Mouse (Mus musculus) liver, adult 2 months (tissue): Measurements from ENCODE around the gene Tmem199.

Experiments
- CTCF ChIP-seq: fragments of 200-500 bp; IDR thresholded peaks from 2 replicates; pipeline ENCODE4 v1.5.1; 2011; ENCODE audit warnings: low read depth, low read length, control low read depth
- POLR2A ChIP-seq: fragments of 200-500 bp; IDR thresholded peaks from 2 replicates; pipeline ENCODE4 v1.6.1; 2011; ENCODE audit warnings: low read length, control low read depth; ENCODE audit not compliant: insufficient read depth; ENCODE audit errors: extremely low read depth

DNA sequence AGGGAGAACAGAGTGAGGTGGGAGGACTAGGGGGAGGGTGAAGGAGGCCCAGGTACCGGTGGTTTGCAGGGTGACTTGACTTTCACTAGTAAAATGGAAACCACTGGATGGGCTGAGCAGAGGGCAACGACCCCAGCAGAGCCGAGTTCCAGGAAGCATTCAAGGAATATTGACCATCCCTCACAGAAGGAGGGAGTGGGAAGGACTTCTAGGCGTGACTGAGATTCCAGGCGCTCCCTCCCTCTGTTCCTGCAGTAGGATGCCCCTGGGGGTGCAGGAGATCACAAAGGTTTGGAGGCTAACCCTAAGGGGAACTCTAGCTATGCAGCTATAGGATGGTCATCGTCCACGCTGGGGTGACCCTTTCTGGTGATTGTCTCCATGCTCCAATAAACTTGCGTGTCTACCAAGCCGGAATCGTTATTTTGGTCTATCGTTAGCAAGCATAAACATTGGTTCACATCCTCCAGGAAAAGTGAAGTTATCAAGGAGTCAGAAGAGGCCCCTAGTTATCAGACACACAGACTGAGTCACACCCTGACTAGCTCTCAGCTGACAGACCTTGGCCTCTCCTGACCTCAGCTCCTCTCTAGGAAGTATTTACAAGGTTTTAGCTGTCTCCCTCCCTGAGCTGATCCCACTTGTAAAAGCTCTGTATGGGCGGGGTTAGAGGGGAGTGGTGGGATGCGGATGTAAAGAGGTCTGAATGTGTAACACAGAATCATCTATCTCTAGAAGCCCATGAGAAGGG lies 48.5 kb downstream of the Tmem199 start:
- TF ChIP-seq CTCF = no peak
- TF ChIP-seq POLR2A = no peak
